Mouse (Mus musculus) heart, embryonic 16.5 days (tissue): Measurements from ENCODE around the gene Grin3b. TPM values are rescaled to one million over a fixed set of nuclear protein-coding genes. Genes with fewer than 3 reads are reported as not detected.
"Not testable (repeated sequence)": the region's sequence is repeated elsewhere in the genome, so short reads cannot be mapped to it uniquely, and the experiment has no call there.

Experiments
- ATAC-seq: fragments of 200-750 bp; cut with Nextera tagmentation; replicated peaks from 2 replicates; pipeline ENCODE4 v1.8.0; 2017; ENCODE audit warnings: moderate number of reproducible peaks; ENCODE audit not compliant: insufficient read depth, low FRiP score; ENCODE audit errors: extremely low read depth
- H3K27ac ChIP-seq: fragments of 300-500 bp; sonication (generic); 2 replicates; pipeline ENCODE4 v1.5.1; 2014; ENCODE audit warnings: mild to moderate bottlenecking, low read length, control low read depth, moderate library complexity
- H3K27me3 ChIP-seq: fragments of 300-500 bp; sonication (generic); 2 replicates; pipeline ENCODE4 v1.6.1; 2014; ENCODE audit warnings: low read length, mixed read lengths; ENCODE audit not compliant: control insufficient read depth, insufficient read depth
- H3K36me3 ChIP-seq: fragments of 300-500 bp; sonication (generic); 2 replicates; pipeline ENCODE4 v1.6.1; 2014; ENCODE audit not compliant: control insufficient read depth, insufficient read depth
- H3K4me1 ChIP-seq: fragments of 300-500 bp; sonication (generic); 2 replicates; pipeline ENCODE4 v1.6.1; 2014; ENCODE audit warnings: low read length, mixed read lengths; ENCODE audit not compliant: control insufficient read depth, insufficient read depth
- H3K4me2 ChIP-seq: fragments of 300-500 bp; sonication (generic); 2 replicates; pipeline ENCODE4 v1.6.1; 2014; ENCODE audit warnings: low read depth, mild to moderate bottlenecking, control low read depth, low read length
- H3K4me3 ChIP-seq: fragments of 300-500 bp; sonication (generic); 2 replicates; pipeline ENCODE4 v1.5.1; 2014; ENCODE audit warnings: mild to moderate bottlenecking, control low read depth, low read length
- H3K9ac ChIP-seq: fragments of 300-500 bp; sonication (generic); 2 replicates; pipeline ENCODE4 v1.6.1; 2014; ENCODE audit warnings: low read length, control low read depth
- H3K9me3 ChIP-seq: fragments of 300-500 bp; sonication (generic); replicated peaks from 2 replicates; pipeline ENCODE4 v1.6.1; 2016; ENCODE audit warnings: low read length; ENCODE audit not compliant: control insufficient read depth
- WGBS: fragments of 180-500 bp; shearing (Covaris S2); extraction: QIAGEN DNeasy Blood & Tissue Kit; methylation state at CpG from one replicate; pipeline ENCODE4 v1.1.7; 2014; 5-methylcytosine and 5-hydroxymethylcytosine counted together
- polyA plus RNA-seq: library from polyadenylated mRNA; unstranded; fragments of >200 nt; fragmentation: Nextera tagmentation; extraction: Ambion mirVana; gene quantifications from 2 replicates; pipeline ENCODE4 v1.2.1, GENCODE M21; 2015

Grin3b gene
- polyA plus RNA-seq, 1 experiment from 2014 or later, result 0.25 TPM

GRCm38 (mm10) chr10:79958140-79958816 is 12.2 kb upstream of the Grin3b start:
- no peak for ATAC-seq
- H3K27ac ChIP-seq, result no peak overlapping the region
- no peaks in the 10 kb centered on the region for H3K27me3 ChIP-seq
- peaks cover 13% of the 10 kb centered on the region for H3K36me3 ChIP-seq
- 18% methylated on average over 21 of the region's 21 CpGs for WGBS
- peak overlapping the region; percentile 47; the same call in 1 of the 2 replicates for H3K4me2 ChIP-seq
- no peak overlapping the region for H3K9ac ChIP-seq
- no peaks in the 10 kb centered on the region for H3K9me3 ChIP-seq
- H3K4me1 ChIP-seq, result peaks cover 8% of the 10 kb centered on the region
- H3K4me3 ChIP-seq, result no peak overlapping the region

- H3K9me3 ChIP-seq, ATAC-seq, H3K9ac ChIP-seq, H3K27me3 ChIP-seq, H3K27ac ChIP-seq, H3K4me1 ChIP-seq: not testable (repeated sequence)
- Histone ChIP-seq H3K36me3 (peaks cover 18% of the 10 kb centered on the region), H3K4me2 (peak overlapping the region; percentile 89), H3K4me3 (peak overlapping the region; percentile 78)
- 39% methylated on average over 10 of the region's 10 CpGs for WGBS
Observed at GRCm38 (mm10) chr10:79959412-79959811, 11.1 kb upstream of the Grin3b start.

- H3K4me3 ChIP-seq, result peak within 1 kb of the TSS; percentile 78
- H3K4me2 ChIP-seq, result peak within 1 kb of the TSS; percentile 89
- no peaks in the 10 kb centered on the region for H3K9me3 ChIP-seq
- ATAC-seq, result peak; percentile 96
- H3K9ac ChIP-seq, result peak within 1 kb of the TSS; percentile 77
- peaks cover 24% of the 10 kb centered on the region for H3K36me3 ChIP-seq
- no peaks in the 10 kb centered on the region for H3K27me3 ChIP-seq
- under 1% methylated on average over 61 of the region's 61 CpGs for WGBS
- H3K27ac ChIP-seq, result peak within 1 kb of the TSS; percentile 63; the same call in 1 of the 2 replicates
- peaks cover 8% of the 10 kb centered on the region for H3K4me1 ChIP-seq
Observed at GRCm38 (mm10) chr10:79959847-79960601, 10.5 kb upstream of the Grin3b start, which contains the start of gene Wdr18. TSS of gene Wdr18 (plus strand) at chr10:79960152.

GRCm38 (mm10) chr10:79960671-79961294 is 9.7 kb upstream of the Grin3b start:
- H3K4me1 ChIP-seq, result peaks cover 8% of the 10 kb centered on the region
- peak overlapping the region; percentile 78 for H3K4me3 ChIP-seq
- H3K27me3 ChIP-seq, result no peaks in the 10 kb centered on the region
- no peaks in the 10 kb centered on the region for H3K9me3 ChIP-seq
- ATAC-seq, result no peak
- peak overlapping the region; percentile 89 for H3K4me2 ChIP-seq
- peaks cover 28% of the 10 kb centered on the region for H3K36me3 ChIP-seq
- WGBS, result 13% methylated on average over 10 of the region's 10 CpGs
- H3K27ac ChIP-seq, result no peak overlapping the region
- peak overlapping the region; percentile 77 for H3K9ac ChIP-seq

GRCm38 (mm10) chr10:79964727-79965126 is 5.8 kb upstream of the Grin3b start:
- Histone ChIP-seq H3K4me3 (no peak overlapping the region), H3K27ac (no peak overlapping the region), H3K9me3 (no peaks in the 10 kb centered on the region), H3K27me3 (peaks cover 3% of the 10 kb centered on the region; the same call in 1 of the 2 replicates), H3K36me3 (peaks cover 41% of the 10 kb centered on the region), H3K9ac (no peak overlapping the region), H3K4me2 (no peak overlapping the region), H3K4me1 (peaks cover 8% of the 10 kb centered on the region)
- WGBS, result 97% methylated on average over 7 of the region's 7 CpGs
- no peak for ATAC-seq

- ATAC-seq, result no peak
- Histone ChIP-seq H3K9ac (no peak overlapping the region), H3K4me2 (no peak overlapping the region), H3K4me1 (peaks cover 8% of the 10 kb centered on the region), H3K36me3 (peaks cover 41% of the 10 kb centered on the region), H3K27ac (no peak overlapping the region), H3K9me3 (no peaks in the 10 kb centered on the region), H3K27me3 (peaks cover 5% of the 10 kb centered on the region), H3K4me3 (no peak overlapping the region)
- WGBS, result 85% methylated on average over 5 of the region's 5 CpGs
Observed at GRCm38 (mm10) chr10:79965325-79965724, 5.2 kb upstream of the Grin3b start.

GRCm38 (mm10) chr10:79966886-79967400 is 3.6 kb upstream of the Grin3b start:
- H3K27me3 ChIP-seq, result peaks cover 20% of the 10 kb centered on the region
- peaks cover 36% of the 10 kb centered on the region for H3K36me3 ChIP-seq
- no peak overlapping the region for H3K27ac ChIP-seq
- H3K4me2 ChIP-seq, result no peak overlapping the region
- 91% methylated on average over 5 of the region's 5 CpGs for WGBS
- no peak overlapping the region for H3K9ac ChIP-seq
- no peaks in the 10 kb centered on the region for H3K9me3 ChIP-seq
- H3K4me1 ChIP-seq, result peaks cover 9% of the 10 kb centered on the region
- ATAC-seq, result no peak
- H3K4me3 ChIP-seq, result no peak overlapping the region

- 73% methylated on average over 1 of the region's 1 CpGs for WGBS
- Histone ChIP-seq H3K36me3 (peaks cover 29% of the 10 kb centered on the region), H3K27me3 (peaks cover 23% of the 10 kb centered on the region)
Observed at GRCm38 (mm10) chr10:79968181-79968580, 2.3 kb upstream of the Grin3b start.

More at GRCm38 (mm10) chr10:79968181-79968580, 2.3 kb upstream of the Grin3b start:
- H3K4me3 ChIP-seq, result no peak overlapping the region
- peaks cover 9% of the 10 kb centered on the region for H3K4me1 ChIP-seq
- no peak for ATAC-seq
- no peak overlapping the region for H3K27ac ChIP-seq
- H3K9ac ChIP-seq, result no peak overlapping the region
- H3K9me3 ChIP-seq, result no peaks in the 10 kb centered on the region
- no peak overlapping the region for H3K4me2 ChIP-seq
